Mouse (Mus musculus) frontal cortex, postnatal 10 days (tissue): ENCODE data around the gene Pgap3.

ENCODE experiments used
- DNase-seq, 2 experiments: peaks; one replicate each; pipeline ENCODE4 v3.0.0; 2022; ENCODE audit warnings: low spot score in 2 of 2, mixed read lengths in 1 of 2

Gene Pgap3

DNA sequence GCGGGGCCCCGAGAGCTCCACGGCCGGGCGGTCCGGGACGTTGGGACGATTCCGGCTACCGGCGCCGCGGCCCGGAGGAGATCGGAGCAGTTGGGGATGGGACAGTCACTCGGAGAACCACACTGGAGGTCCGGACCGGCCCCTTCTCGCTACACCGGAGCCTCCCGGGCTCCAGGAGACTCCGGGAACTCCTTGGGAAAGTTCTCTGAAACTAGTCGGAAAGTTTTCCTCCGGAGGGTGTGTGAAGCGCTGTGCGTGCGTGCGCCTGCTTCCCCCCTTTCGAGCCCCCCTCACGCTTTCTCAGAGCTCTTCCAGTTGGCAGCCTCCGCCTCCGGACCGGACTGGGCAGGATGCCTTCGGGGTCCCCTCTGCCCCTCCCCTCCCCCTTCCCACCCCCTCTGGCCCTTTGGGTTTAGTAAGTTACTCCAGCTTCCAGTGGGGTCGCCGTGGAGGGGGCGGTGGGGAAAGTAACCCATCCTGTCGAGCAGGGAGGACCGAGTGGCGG lies 12.6 kb upstream of the Pgap3 start:
- DNase-seq: no peak

GRCm38 (mm10) chr11:98412273-98412796 lies 12.0 kb upstream of the Pgap3 start, which contains the start of gene Erbb2:
TSS of gene Erbb2 (plus strand) at chr11:98412470.
- DNase-seq: peak in 1 of 2 experiments; percentile 38

DNA sequence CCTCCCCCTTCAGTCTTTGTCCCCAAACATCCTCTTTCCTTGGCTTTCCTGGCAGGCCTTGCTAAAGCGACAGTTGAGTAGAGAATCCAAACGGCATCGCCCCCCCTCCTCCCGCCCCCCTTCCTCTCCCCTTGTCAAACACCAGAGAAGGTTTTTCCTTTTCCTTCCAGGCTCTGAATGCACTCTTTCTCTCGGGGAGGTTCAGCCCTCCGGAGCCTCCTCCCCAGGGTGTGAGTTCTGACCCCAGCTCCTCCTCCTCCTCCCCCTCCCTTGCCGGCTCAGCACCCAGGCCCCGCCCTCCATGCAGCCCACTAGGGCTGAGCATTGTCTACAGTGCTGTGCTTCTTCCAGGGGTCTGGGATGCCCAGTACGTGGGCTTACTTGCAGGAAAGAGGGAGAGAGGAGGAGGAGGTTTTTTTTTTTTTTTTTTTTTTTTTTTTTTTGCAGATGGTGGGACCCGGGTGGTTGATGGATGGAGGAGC lies 9.1 kb upstream of the Pgap3 start:
- no peak for DNase-seq

- no peak for DNase-seq
Observed at GRCm38 (mm10) chr11:98408872-98409271, 8.6 kb upstream of the Pgap3 start.

DNA sequence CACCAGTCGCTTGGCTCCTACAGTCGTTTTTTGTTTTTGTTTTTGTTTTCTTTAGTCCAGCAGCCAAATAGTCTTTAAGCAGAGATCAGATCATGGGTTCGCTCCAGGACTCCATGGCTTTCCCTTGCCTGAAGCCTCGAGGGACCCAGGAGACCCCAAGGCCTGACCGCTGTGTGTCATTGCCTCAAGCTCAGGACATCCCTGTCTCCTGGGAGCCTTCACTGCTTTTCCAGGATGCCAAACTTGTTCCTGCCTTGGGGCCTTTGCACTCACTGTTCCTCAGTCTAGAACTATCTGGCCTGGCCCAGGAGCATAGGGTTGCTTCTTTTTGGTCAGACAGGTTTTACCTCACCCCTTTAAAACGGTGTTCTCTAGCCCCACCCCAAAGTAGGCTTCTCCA lies 6.3 kb upstream of the Pgap3 start:
- no peak for DNase-seq

GRCm38 (mm10) chr11:98400816-98401215 lies 526 bp upstream of the Pgap3 start:
- no peak for DNase-seq

DNA sequence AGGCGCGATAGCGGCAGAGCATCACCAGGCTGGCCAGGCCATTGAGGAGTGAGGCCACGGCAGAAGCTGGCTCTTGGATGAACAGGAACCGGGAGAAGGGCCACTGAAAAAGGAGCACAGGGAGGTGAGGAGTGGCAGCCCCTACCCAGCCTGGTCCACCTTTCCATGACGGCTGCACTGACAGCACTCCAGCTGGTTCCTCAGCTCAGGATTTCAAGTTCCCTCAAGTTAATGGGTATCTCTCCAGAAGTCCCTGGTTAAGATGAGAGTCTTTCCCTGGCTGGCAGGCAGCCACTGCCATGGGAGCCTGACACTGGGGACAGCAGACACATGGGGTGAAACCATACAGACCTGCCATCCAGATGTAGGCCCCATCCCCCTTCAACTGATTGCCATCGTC lies 2.3 kb downstream of the Pgap3 start:
- no peak for DNase-seq

DNA sequence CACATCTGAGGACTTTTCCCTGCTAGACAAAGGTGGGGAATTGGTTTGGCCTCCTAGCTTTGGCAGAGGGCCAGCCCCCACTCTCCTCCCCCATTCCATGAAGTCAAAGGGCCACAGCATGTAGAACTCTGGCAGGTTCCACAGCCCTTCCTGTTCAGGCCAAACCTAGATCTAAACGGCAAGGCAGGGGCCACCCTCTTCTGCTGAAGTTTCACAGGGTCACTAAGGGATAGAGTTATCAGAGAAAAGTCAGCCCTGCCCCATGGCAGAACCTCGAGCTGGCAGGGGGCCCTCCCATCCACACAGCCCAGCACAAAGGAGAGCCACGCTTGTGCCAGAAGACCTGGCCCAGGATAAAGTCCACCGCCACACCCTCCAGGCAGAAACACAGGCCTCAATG lies 5.2 kb downstream of the Pgap3 start:
- no peak for DNase-seq

DNA sequence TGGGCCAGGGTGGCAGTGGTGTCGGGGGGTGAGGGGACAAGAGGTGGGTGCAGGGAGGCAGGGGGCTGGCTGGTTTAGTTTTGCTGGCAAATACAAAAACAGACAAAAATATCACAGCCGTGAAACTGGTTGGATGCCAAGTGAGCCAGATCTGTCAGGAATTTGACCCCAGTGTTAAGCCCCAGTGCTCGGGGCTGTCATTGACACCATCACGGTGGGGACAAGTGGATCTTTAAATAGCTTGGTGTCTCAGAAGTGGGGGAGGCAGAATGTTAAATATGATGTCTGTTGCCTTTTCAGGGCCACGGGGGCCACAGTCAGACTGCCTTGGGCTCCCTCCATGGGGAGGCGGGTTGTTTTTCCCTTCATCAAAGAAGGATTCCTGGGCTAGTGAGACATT lies 6.0 kb downstream of the Pgap3 start:
- no peak for DNase-seq

- no peak for DNase-seq
Observed at GRCm38 (mm10) chr11:98393317-98393716, 7.0 kb downstream of the Pgap3 start.

DNA sequence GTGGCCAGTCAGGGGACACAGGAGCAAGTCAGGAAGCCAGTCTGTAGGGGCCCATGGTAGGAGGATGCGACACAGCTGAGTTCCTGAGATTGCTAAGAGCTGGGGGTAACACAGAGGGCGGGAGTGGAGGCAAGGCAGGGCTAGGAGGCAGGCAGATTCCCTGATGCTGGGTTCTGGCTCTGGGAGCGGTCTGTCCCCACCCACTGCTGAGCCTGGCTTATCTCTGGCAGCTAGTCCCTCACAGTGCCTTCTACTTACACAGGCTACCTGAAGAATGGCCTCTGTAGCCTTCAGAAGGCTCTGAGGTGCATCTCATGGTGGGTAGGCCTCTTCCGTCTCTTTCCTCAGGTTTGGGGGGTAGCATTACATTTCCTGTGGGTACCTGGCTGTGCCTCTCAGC lies 7.6 kb downstream of the Pgap3 start:
- no peak for DNase-seq

DNA sequence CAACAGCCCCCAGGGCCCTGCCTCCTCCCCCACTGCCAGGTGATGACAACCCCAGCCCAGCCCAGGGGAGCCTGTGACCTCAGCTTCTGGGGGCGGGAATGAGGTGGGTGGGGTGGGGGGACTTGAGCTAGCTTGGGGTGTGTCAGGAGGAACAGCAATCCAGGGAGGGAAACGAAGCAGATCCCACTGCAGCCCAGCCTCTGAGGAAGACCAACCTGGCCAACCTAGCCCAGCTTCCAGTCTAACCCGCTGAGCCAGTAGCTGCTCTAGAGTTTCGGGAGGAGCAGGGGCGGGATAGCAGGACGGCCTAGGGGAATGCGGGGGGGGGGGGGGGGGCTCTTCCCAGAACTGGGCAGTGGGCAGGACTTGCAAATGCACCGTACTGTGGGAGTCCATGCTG lies 8.3 kb downstream of the Pgap3 start:
- no peak for DNase-seq

DNA sequence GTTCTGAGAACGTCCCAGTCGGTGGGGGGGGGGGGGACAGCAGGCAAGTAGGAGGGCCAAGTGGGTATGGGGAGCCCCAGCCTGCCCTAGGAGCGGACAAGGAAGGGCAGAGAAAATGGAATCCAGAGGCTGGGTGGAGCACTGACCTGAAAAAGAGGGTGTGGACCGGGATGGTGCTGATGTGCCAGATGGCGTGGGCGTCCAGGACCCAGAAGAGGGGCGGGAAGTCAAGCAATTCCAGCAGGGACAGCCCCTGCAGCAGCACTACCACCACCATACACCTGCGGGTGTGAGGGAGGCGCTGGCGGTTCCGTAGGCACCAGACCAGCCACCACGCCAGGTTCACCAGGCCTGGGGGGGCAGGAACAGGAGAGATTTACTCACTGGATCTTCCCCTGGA lies 10.1 kb downstream of the Pgap3 start:
- no peak for DNase-seq

GRCm38 (mm10) chr11:98389221-98389780 lies 11.0 kb downstream of the Pgap3 start:
- peak in 1 of 2 experiments; percentile 63 for DNase-seq

- DNase-seq: no peak
Observed at GRCm38 (mm10) chr11:98388282-98388681, 12.0 kb downstream of the Pgap3 start.

DNA sequence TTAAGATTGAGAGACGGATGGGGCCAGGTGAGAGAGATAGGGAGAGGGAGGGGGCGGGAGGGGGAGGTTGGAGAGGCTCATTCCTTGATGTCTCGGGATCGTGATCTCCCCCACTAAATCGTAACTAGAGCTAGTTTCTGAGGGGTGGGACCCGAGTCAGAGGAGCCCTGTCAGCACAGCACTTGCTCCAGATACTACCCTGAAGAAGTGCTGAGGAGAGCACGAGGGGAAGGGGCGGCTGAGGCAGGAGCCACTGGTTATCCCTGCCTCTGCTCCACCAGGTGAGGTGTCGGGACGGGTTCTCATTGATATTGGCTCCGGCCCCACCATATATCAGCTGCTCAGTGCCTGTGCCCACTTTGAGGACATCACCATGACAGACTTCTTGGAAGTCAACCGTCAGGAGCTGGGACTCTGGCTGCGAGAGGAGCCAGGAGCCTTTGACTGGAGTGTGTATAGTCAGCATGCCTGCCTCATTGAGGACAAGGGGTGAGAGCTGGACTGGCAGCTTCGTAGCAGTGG lies 13.2 kb downstream of the Pgap3 start:
- no peak for DNase-seq

- no peak for DNase-seq
Observed at GRCm38 (mm10) chr11:98386596-98386995, 13.7 kb downstream of the Pgap3 start.

DNA sequence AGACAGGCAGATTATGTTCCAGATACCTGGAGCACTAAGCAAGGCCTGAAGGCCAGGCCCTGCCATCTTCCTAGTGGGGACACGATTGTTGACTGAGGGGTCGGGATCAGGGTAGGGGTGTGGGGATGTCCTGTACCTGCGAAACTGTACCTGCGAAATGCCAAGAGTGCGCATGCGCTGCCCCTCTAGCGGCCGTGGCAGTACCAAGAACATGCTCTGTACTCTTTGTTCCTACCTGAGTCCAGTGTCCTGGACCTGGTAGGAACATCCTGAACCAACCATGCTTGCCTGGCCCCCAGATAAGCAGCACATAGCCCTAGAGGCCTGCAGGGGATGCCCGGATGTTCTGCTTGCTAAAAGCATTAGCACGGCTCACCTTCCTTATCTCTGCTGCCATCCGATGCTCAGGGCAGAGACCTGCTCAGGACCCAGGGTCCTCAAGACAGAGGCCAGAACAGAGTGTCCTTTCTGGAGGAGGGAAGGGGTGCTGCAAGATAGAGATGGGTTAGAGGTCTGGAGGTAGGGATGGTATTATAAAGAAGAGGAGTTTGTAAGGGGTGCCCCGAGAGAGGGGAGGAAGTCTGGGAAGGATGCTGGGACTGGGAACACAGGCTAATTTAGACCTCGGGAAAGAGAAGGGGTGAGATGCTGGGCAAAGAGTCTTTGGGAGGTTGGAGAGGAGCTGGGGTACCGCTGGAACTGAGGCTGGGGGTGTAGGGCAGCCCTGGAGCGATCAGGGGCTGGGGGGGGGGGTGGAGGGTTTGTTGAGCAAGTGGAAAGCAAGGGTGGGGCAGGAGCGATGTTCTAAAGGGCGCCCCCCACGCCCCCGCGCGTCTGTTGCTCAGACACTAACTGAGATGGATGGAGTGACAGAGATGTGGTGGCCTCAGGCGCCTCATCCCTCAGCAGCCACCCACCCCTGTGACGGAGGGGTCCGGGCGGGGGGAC lies 14.4 kb downstream of the Pgap3 start, which contains the start of gene Pnmt:
Gene Pnmt, plus strand, starts transcription at position 813 of the 948 bp plus-strand sequence.
- no peak for DNase-seq

DNA sequence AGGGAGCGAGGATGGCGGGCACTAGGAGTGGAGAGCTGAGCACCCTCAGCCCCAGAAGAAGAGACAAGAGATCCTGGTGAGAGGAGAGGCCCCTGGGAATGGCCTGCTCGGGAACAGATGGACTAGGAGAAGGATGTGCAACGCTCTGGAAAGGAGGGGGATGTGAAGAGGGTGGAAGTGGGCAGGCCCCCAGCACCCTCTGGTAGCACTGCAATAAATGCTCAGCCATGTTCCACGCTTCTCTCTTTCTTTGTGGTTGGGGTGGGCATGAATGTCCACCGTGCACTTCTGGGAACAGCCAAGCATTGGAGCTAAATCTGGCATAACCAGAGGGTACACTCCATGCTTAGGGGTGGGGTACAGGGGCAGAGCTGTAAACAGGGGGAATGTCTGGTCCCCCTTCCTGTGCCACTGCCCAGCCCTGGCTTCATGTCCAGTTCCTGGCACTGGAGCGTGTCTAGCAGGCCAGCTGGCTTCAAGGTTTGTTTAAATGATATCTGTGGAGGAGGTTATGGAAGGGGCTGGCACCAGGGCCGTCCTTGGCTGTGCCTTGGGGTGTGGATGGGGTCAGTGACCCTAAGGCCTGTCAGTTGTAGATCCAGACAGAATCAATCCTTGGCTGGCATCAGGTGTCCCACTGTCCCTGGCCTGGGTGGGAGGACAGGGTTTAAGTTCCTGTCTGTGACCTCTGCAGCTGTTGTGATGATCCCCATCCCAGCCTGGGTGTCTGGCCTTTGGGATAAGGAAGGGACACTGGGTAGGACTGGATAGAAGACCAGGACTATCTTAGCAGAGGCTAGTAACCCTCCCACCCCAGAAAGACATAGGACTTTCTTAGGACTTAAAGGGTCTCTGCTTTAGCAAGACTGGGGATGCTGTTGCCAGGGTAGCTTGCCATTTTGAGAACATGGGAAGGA lies 15.3 kb downstream of the Pgap3 start:
- no peak for DNase-seq

DNA sequence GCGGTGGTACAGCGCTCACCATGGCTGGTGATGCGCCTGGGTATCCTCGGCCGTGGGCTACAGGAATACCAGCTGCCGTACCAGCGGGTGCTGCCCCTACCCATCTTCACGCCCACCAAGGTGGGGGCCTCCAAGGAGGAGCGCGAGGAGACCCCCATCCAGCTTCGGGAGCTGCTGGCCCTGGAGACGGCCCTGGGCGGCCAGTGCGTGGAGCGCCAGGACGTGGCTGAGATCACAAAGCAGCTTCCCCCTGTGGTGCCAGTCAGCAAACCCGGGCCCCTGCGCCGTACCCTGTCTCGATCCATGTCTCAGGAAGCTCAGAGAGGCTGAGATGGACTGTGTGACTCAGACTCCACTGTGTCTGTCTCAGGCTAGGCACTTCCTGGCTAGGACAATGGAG lies 16.1 kb downstream of the Pgap3 start:
- no peak for DNase-seq
